Mouse (Mus musculus) 416B (cell line): ENCODE results near the gene Ppp1r15a.
"Not testable (repeated sequence)": the region's sequence is repeated elsewhere in the genome, so short reads cannot be mapped to it uniquely, and the experiment has no call there.

Experiments used
- DNase-seq: peaks from one replicate; pipeline ENCODE4 v3.0.0; 2011; ENCODE audit warnings: low read depth

The Ppp1r15a gene

GRCm38 (mm10) chr7:45484985-45485384 lies 41.1 kb downstream of the Ppp1r15a start:
- not testable (repeated sequence) for DNase-seq

- DNase-seq: no peak
Observed at GRCm38 (mm10) chr7:45482166-45482565, 43.9 kb downstream of the Ppp1r15a start.

- DNase-seq: peak; percentile 79
Observed at GRCm38 (mm10) chr7:45481374-45481927, 44.6 kb downstream of the Ppp1r15a start, which contains the start of gene Tulp2. Tulp2 (plus strand) TSS chr7:45481877.

- not testable (repeated sequence) for DNase-seq
Observed at GRCm38 (mm10) chr7:45480310-45480709, 45.8 kb downstream of the Ppp1r15a start.

- DNase-seq: no peak
Observed at GRCm38 (mm10) chr7:45478774-45479173, 47.3 kb downstream of the Ppp1r15a start.

- peak; percentile 82 for DNase-seq
Observed at GRCm38 (mm10) chr7:45477003-45477402, 49.1 kb downstream of the Ppp1r15a start.

- DNase-seq: no peak
Observed at GRCm38 (mm10) chr7:45476453-45476852, 49.6 kb downstream of the Ppp1r15a start.

- DNase-seq: peak; percentile 88
Observed at GRCm38 (mm10) chr7:45475291-45475969, 50.6 kb downstream of the Ppp1r15a start.
